Mouse (Mus musculus) ovary, postnatal 14 days (tissue): ENCODE measurements at regions not wholly inside any gene's neighbourhood (a gene's known extent, or its start where the extent isn't known, plus 50 kb on each side); places are given as distances from the start of the nearest gene placed in this dataset.

Experiments used
- DNase-seq: peaks from one replicate; pipeline ENCODE4 v3.0.0; 2022; ENCODE audit warnings: low spot score

DNA sequence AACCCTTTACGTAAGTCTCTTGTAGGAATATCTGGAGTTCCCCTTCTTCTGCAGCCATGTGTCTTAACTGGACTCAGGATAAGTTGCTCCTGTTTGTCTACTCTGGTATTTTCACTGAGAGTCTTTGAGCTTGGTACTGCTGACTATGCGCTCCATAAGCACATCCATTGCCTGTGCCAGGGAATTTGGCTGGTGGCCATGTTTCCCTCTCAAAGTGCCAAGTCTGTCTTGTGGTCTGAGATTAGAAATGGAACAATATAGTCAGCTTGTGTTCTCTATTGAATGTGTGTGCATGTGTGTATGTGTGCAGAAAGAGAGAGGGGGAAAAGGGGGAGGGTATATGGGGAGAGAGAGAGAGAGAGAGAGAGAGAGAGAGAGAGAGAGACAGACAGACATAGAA lies 263.7 kb downstream of the Olfm4 start:
- peak; percentile 2 for DNase-seq

GRCm38 (mm10) chr14:80249882-80250281 lies 266.0 kb downstream of the Olfm4 start:
- DNase-seq = no peak

DNA sequence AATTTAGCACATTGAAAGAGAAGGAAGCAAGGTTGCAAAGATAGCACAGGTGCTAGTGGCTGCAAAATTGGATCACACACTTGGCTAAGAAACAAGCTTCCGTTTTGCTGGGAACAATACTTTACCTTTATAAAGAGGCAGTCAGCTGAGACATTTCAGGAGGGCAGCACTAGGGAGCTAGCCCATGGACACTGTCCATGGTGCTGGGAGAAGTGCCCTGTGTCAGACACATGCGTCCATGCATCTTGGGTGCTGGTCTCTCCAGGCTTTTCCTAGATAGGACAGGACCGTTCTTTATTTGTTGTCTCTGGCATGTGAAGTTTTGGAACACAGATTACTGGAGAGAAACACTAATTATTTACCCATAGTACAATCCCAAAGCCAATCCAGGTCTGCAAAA lies 273.2 kb downstream of the Olfm4 start:
- DNase-seq = peak; percentile 4

- no peak for DNase-seq
Observed at GRCm38 (mm10) chr14:80263173-80263572, 279.3 kb downstream of the Olfm4 start.

- no peak for DNase-seq
Observed at GRCm38 (mm10) chr14:80265081-80265480, 281.2 kb downstream of the Olfm4 start.

DNA sequence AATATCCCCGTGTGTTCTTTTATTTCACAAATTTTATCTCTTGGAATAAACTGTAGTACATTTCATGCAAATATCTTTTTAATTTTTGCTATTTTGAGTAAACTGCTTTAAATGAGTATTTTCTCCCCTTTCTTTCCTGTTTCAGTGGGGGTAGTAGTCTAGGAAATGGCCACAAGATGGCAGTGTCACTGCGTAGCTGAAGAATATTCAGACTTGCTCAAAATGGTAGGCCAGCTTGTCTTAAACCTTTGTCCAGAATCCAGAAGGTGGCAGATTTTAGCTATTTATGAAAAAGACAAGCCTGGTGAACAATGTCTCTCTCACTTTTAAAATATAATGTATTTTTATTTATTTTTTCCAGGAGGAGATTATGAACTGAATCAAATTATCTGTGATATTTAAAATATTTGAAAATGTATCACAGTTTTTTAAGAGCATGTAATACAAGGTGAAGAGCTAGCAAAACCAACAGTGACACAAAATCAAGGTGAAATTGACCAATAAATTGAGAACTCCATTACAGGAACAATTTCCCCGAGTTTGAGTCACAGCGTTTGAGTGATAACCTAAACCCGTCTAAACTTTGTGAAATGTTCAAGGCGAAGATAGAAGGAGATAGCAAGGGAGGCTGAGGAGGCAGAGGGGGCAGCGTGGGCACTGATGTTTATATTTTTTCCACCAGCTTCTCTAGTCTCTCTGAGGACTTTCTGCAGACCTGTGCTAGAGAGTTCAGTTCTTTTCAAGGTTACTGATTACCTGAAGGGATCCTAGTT lies 285.5 kb downstream of the Olfm4 start:
- DNase-seq = peak; percentile 63

DNA sequence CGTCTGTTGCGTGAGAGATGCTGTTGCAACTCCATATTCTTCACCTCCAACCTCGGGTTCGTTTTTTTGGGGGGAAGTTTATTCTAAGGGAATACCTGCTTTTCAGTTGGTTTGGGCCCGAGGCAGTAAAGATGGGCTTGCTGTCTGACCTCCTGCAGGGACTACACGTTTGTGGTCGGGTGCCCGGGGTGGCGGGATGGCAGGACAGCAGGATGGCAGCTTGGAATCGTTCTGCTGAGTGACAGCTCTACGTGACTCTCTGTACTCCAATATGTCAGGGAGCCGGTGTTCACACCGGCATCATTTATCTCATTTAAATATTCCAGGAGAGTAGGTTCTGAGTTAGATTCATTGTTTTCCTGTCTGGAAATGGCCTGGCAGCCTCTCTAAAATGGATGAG lies 286.2 kb downstream of the Olfm4 start:
- DNase-seq = no peak

DNA sequence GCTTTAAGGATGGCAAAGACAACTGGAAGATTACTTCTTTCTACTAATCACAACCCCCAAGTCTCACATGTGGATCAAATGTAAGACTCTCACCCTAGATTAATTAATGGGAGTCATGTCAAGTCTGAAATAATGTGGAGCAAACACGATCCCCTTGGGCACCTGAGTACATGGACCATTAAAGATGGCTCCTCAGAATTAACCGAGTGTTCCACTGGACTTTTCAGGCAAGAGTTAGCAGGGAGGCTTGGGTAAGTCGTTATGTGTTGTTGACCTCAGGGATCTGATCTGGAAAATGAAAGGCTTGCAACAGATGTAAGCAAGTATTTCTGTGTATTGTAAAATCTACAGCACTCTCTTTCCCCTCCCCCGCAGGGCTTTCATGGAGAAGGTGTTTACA lies 296.3 kb downstream of the Olfm4 start:
- DNase-seq = no peak

GRCm38 (mm10) chr14:80283726-80284125 lies 299.8 kb downstream of the Olfm4 start:
- DNase-seq = no peak

DNA sequence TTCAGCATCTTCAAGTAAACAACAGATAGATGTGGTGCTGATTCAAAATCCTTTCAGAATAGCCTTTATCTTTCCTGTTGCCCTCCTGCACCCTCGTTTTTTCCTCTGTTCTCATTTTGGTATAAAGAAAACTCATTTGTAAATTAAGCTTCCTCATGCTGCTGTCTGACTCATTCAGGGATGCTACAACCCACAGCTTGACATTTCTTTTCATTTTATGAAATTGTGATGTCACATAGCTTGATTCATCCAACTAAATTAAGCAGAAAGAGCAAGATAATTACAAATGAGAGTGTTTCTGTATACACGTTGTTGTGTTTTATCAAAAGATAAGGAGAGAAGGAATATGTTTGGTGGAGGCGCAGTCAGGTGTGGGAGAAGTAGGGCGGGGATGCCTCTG lies 307.5 kb downstream of the Olfm4 start:
- no peak for DNase-seq

GRCm38 (mm10) chr14:80293378-80293777 lies 309.5 kb downstream of the Olfm4 start:
- no peak for DNase-seq

GRCm38 (mm10) chr14:80329651-80330050 lies 345.8 kb downstream of the Olfm4 start:
- DNase-seq = no peak

GRCm38 (mm10) chr14:80362024-80362622 lies 378.2 kb downstream of the Olfm4 start:
- no peak for DNase-seq

GRCm38 (mm10) chr14:80369448-80370153 lies 385.7 kb downstream of the Olfm4 start:
- no peak for DNase-seq

DNA sequence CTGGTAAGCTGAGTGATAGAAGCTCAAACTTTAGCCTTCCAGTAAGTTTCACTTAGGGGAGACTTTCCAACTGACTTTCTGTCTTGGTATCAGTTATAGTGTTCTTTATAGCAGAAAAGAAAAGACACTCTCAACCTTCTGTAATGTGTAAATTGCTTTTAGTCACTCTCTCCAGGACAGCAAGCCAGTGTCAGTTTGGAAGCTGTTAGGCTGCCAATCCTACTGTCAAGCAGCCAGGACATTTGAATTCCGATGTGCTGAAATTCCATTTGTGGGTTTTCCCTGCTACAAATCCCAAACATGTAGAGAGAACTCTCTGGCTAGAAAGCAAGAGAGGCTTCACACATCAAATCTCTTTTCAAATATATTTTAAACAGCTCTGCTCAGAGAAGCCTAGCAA lies 390.4 kb downstream of the Olfm4 start:
- DNase-seq = no peak

DNA sequence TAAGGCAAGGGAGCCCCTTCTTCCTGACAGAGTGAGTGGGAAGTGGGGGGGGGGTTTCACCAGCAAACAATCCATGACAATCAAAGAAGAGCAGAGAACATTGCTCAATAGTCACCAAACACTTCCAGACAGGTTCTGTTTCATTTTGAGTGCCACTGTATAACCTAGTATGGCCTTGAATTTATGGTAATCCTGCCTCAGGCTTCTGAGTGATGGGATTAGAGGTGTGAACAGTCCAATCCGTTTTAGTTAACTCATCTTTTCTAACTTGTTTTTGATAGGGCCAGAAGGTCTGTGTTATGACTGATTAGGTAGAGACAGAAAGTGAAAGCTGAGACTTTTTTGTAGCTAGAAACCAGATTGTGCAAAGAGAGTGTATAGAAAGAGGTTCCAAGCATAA lies 393.2 kb downstream of the Olfm4 start:
- no peak for DNase-seq

GRCm38 (mm10) chr14:80391418-80391817 lies 407.5 kb downstream of the Olfm4 start:
- no peak for DNase-seq

DNA sequence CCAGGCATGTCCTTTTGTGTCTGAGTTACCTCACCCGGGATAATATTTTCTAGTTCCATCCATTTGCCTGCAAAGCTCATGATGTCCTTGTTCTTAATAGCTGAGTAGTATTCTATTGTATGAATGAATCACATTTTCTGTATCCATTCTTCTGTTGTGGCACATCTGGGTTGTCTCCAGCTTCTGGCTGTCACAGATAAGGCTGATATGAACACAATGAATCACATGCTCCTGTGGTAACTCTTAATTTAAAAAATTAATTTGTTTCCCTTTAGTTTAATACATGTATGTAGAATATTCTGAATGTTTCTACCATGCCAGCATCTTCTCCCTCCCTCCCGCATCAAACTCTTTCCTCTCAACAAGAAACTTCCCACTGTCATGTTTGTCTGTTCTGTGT lies 424.4 kb downstream of the Olfm4 start:
- DNase-seq = no peak

- no peak for DNase-seq
Observed at GRCm38 (mm10) chr14:80418810-80419325, 435.0 kb downstream of the Olfm4 start.

DNA sequence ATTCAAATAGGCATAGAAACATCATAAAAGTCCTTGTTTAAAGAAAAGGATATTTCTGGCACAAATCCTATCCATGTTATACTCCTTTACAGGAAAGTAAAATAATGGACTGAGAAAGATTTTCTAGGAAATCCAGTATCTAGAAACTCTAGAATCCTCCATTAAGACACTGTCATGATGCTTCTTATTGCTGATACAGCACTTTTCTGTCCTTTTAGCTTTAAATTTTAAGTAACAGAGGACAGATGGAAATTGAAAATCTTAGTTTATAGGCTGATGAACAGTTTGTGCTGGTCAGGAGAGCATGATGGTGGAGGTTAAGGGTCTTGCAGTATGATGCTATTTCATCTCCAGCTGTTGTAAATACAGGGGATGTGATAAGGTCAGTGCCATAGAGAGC lies 459.9 kb downstream of the Olfm4 start:
- DNase-seq = no peak

- DNase-seq = no peak
Observed at GRCm38 (mm10) chr14:80471470-80471869, 487.6 kb downstream of the Olfm4 start.

GRCm38 (mm10) chr14:80479918-80480317 lies 496.0 kb downstream of the Olfm4 start:
- DNase-seq = no peak

GRCm38 (mm10) chr14:80482771-80483170 lies 498.9 kb downstream of the Olfm4 start:
- no peak for DNase-seq
